Mouse (Mus musculus): Measurements from ENCODE around the gene Ptpdc1.

- TF ChIP-seq CTCF (IDR thresholded peaks at IDR 0.05; ENCODE audit: control insufficient read depth, insufficient read depth, insufficient read length) (peak; percentile 24), MAX (IDR thresholded peaks at IDR 0.05) (no peak), USF1 (IDR thresholded peaks at IDR 0.05; ENCODE audit: low read depth) (no peak), MYOD1 (IDR thresholded peaks at IDR 0.05; ENCODE audit: control insufficient read depth, insufficient read length, low read depth) (no peak)
Observed at GRCm38 (mm10) chr13:48528123-48528871, 97.2 kb downstream of the Ptpdc1 start.

Data from C2C12 (cell line).